Mouse (Mus musculus): ENCODE measurements at regions not wholly inside any gene's neighbourhood (a gene's known extent, or its start where the extent isn't known, plus 50 kb on each side); places are given as distances from the start of the nearest gene placed in this dataset.

- no peak for ATAC-seq (ENCODE audit: insufficient number of reproducible peaks, low FRiP score, low TSS enrichment, low read depth)
These were observed 99.2 kb upstream of the Zfp507 start for GRCm38 (mm10) chr7:35901942-35902381.

GRCm38 (mm10) chr7:35898701-35899445, 96.1 kb upstream of the Zfp507 start:
- Histone ChIP-seq H3K9ac (ENCODE audit: low read length) (no peak overlapping the region), H3K9me3 (ENCODE audit: control insufficient read depth, low read length) (no peaks in the 10 kb centered on the region), H3K4me3 (ENCODE audit: low read depth, low read length) (no peak overlapping the region), H3K27ac (replicated peaks; ENCODE audit: low read depth, low read length) (no peak overlapping the region), H3K36me3 (ENCODE audit: control insufficient read depth, insufficient read depth, low read length) (no peaks in the 10 kb centered on the region), H3K27me3 (ENCODE audit: control insufficient read depth, insufficient read depth, low read length) (no peaks in the 10 kb centered on the region), H3K4me2 (ENCODE audit: low read depth, severe bottlenecking) (no peak overlapping the region), H3K4me1 (ENCODE audit: control insufficient read depth, insufficient read depth, low read length) (no peaks in the 10 kb centered on the region)
- DNase-seq (ENCODE audit: low spot score) (no peak), ATAC-seq (ENCODE audit: insufficient number of reproducible peaks, low FRiP score, low TSS enrichment, low read depth) (no peak)
- 89% methylated on average over 6 of the region's 6 CpGs for WGBS

More at GRCm38 (mm10) chr7:35901942-35902381, 99.2 kb upstream of the Zfp507 start:
- H3K4me2 ChIP-seq (ENCODE audit: low read depth, severe bottlenecking), result peak overlapping the region; percentile 31
- H3K9me3 ChIP-seq (ENCODE audit: control insufficient read depth, low read length), result no peaks in the 10 kb centered on the region
- H3K9ac ChIP-seq (ENCODE audit: low read length), result no peak overlapping the region
- H3K36me3 ChIP-seq (ENCODE audit: control insufficient read depth, insufficient read depth, low read length), result no peaks in the 10 kb centered on the region
- H3K27me3 ChIP-seq (ENCODE audit: control insufficient read depth, insufficient read depth, low read length), result no peaks in the 10 kb centered on the region
- no peak overlapping the region for H3K27ac ChIP-seq (replicated peaks; ENCODE audit: low read depth, low read length)
- DNase-seq (ENCODE audit: low spot score), result peak; percentile 85
- H3K4me1 ChIP-seq (ENCODE audit: control insufficient read depth, insufficient read depth, low read length), result no peaks in the 10 kb centered on the region
- H3K4me3 ChIP-seq (ENCODE audit: low read depth, low read length), result no peak overlapping the region
- 4% methylated on average over 17 of the region's 17 CpGs for WGBS

GRCm38 (mm10) chr7:35893292-35893691, 90.5 kb upstream of the Zfp507 start:
- Histone ChIP-seq H3K36me3 (ENCODE audit: control insufficient read depth, insufficient read depth, low read length) (no peaks in the 10 kb centered on the region), H3K27ac (replicated peaks; ENCODE audit: low read depth, low read length) (no peak overlapping the region), H3K4me1 (ENCODE audit: control insufficient read depth, insufficient read depth, low read length) (no peaks in the 10 kb centered on the region), H3K9me3 (ENCODE audit: control insufficient read depth, low read length) (no peaks in the 10 kb centered on the region), H3K27me3 (ENCODE audit: control insufficient read depth, insufficient read depth, low read length) (no peaks in the 10 kb centered on the region), H3K4me3 (ENCODE audit: low read depth, low read length) (no peak overlapping the region), H3K9ac (ENCODE audit: low read length) (no peak overlapping the region), H3K4me2 (ENCODE audit: low read depth, severe bottlenecking) (no peak overlapping the region)
- ATAC-seq (ENCODE audit: insufficient number of reproducible peaks, low FRiP score, low TSS enrichment, low read depth) (no peak; the same call in 1 of the 2 replicates), DNase-seq (ENCODE audit: low spot score) (no peak)
- WGBS, result 48% methylated on average over 2 of the region's 2 CpGs

GRCm38 (mm10) chr7:35886051-35886450, 83.2 kb upstream of the Zfp507 start:
- ATAC-seq (ENCODE audit: insufficient number of reproducible peaks, low FRiP score, low TSS enrichment, low read depth) (no peak), DNase-seq (ENCODE audit: low spot score) (no peak)
- Histone ChIP-seq H3K9ac (ENCODE audit: low read length) (no peak overlapping the region), H3K27ac (replicated peaks; ENCODE audit: low read depth, low read length) (no peak overlapping the region), H3K27me3 (ENCODE audit: control insufficient read depth, insufficient read depth, low read length) (no peaks in the 10 kb centered on the region), H3K4me1 (ENCODE audit: control insufficient read depth, insufficient read depth, low read length) (no peaks in the 10 kb centered on the region), H3K4me3 (ENCODE audit: low read depth, low read length) (no peak overlapping the region), H3K9me3 (ENCODE audit: control insufficient read depth, low read length) (no peaks in the 10 kb centered on the region), H3K4me2 (ENCODE audit: low read depth, severe bottlenecking) (no peak overlapping the region), H3K36me3 (ENCODE audit: control insufficient read depth, insufficient read depth, low read length) (no peaks in the 10 kb centered on the region)
- 81% methylated on average over 11 of the region's 11 CpGs for whole genome bisulfite sequencing

GRCm38 (mm10) chr7:35879755-35880304, 77.0 kb upstream of the Zfp507 start:
- H3K27me3 ChIP-seq (ENCODE audit: control insufficient read depth, insufficient read depth, low read length), result no peaks in the 10 kb centered on the region
- no peak overlapping the region for H3K27ac ChIP-seq (replicated peaks; ENCODE audit: low read depth, low read length)
- H3K4me2 ChIP-seq (ENCODE audit: low read depth, severe bottlenecking), result no peak overlapping the region
- H3K9ac ChIP-seq (ENCODE audit: low read length), result no peak overlapping the region
- H3K4me1 ChIP-seq (ENCODE audit: control insufficient read depth, insufficient read depth, low read length), result no peaks in the 10 kb centered on the region
- WGBS, result 51% methylated on average over 9 of the region's 9 CpGs
- ATAC-seq (ENCODE audit: insufficient number of reproducible peaks, low FRiP score, low TSS enrichment, low read depth) (no peak), DNase-seq (ENCODE audit: low spot score) (peak; percentile 91)
- no peaks in the 10 kb centered on the region for H3K9me3 ChIP-seq (ENCODE audit: control insufficient read depth, low read length)
- no peak overlapping the region for H3K4me3 ChIP-seq (ENCODE audit: low read depth, low read length)
- H3K36me3 ChIP-seq (ENCODE audit: control insufficient read depth, insufficient read depth, low read length), result no peaks in the 10 kb centered on the region

GRCm38 (mm10) chr7:35878164-35878563, 75.4 kb upstream of the Zfp507 start:
- Histone ChIP-seq H3K27me3 (ENCODE audit: control insufficient read depth, insufficient read depth, low read length) (no peaks in the 10 kb centered on the region), H3K9me3 (ENCODE audit: control insufficient read depth, low read length) (no peaks in the 10 kb centered on the region; the same call in 1 of the 2 replicates), H3K4me3 (ENCODE audit: low read depth, low read length) (no peak overlapping the region), H3K9ac (ENCODE audit: low read length) (no peak overlapping the region), H3K27ac (replicated peaks; ENCODE audit: low read depth, low read length) (no peak overlapping the region), H3K36me3 (ENCODE audit: control insufficient read depth, insufficient read depth, low read length) (no peaks in the 10 kb centered on the region), H3K4me1 (ENCODE audit: control insufficient read depth, insufficient read depth, low read length) (no peaks in the 10 kb centered on the region), H3K4me2 (ENCODE audit: low read depth, severe bottlenecking) (no peak overlapping the region)
- DNase-seq (ENCODE audit: low spot score) (no peak), ATAC-seq (ENCODE audit: insufficient number of reproducible peaks, low FRiP score, low TSS enrichment, low read depth) (no peak)
- WGBS, result 87% methylated on average over 7 of the region's 7 CpGs

- Histone ChIP-seq H3K9me3 (ENCODE audit: control insufficient read depth, low read length) (no peaks in the 10 kb centered on the region; the same call in 1 of the 2 replicates), H3K4me3 (ENCODE audit: low read depth, low read length) (no peak overlapping the region), H3K27ac (replicated peaks; ENCODE audit: low read depth, low read length) (no peak overlapping the region), H3K4me1 (ENCODE audit: control insufficient read depth, insufficient read depth, low read length) (no peaks in the 10 kb centered on the region), H3K4me2 (ENCODE audit: low read depth, severe bottlenecking) (no peak overlapping the region), H3K9ac (ENCODE audit: low read length) (no peak overlapping the region), H3K36me3 (ENCODE audit: control insufficient read depth, insufficient read depth, low read length) (no peaks in the 10 kb centered on the region), H3K27me3 (ENCODE audit: control insufficient read depth, insufficient read depth, low read length) (no peaks in the 10 kb centered on the region)
- 65% methylated on average over 10 of the region's 10 CpGs for WGBS
- ATAC-seq (ENCODE audit: insufficient number of reproducible peaks, low FRiP score, low TSS enrichment, low read depth) (no peak), DNase-seq (ENCODE audit: low spot score) (no peak)
These were observed 58.2 kb upstream of the Zfp507 start for GRCm38 (mm10) chr7:35861049-35861448.

- H3K27me3 ChIP-seq (ENCODE audit: control insufficient read depth, insufficient read depth, low read length), result no peaks in the 10 kb centered on the region
- no peak overlapping the region for H3K27ac ChIP-seq (replicated peaks; ENCODE audit: low read depth, low read length)
- 19% methylated on average over 3 of the region's 3 CpGs for WGBS
- no peaks in the 10 kb centered on the region for H3K4me1 ChIP-seq (ENCODE audit: control insufficient read depth, insufficient read depth, low read length)
- H3K9ac ChIP-seq (ENCODE audit: low read length), result no peak overlapping the region
- no peaks in the 10 kb centered on the region for H3K36me3 ChIP-seq (ENCODE audit: control insufficient read depth, insufficient read depth, low read length)
- H3K9me3 ChIP-seq (ENCODE audit: control insufficient read depth, low read length), result no peaks in the 10 kb centered on the region
- no peak for ATAC-seq (ENCODE audit: insufficient number of reproducible peaks, low FRiP score, low TSS enrichment, low read depth)
- H3K4me3 ChIP-seq (ENCODE audit: low read depth, low read length), result no peak overlapping the region
- DNase-seq (ENCODE audit: low spot score), result peak; percentile 61
- H3K4me2 ChIP-seq (ENCODE audit: low read depth, severe bottlenecking), result no peak overlapping the region
These were observed 56.8 kb upstream of the Zfp507 start for GRCm38 (mm10) chr7:35859601-35860000.

Measured in limb, embryonic 11.5 days (tissue).